Comparison of ENCODE assay signal across 9 mouse cellular contexts in genomic region chr10:22644171-22644570, GRCm38 (mm10). TPM values are rescaled to one million over a fixed set of nuclear protein-coding genes. Genes with fewer than 3 reads are reported as not detected.
DNase-seq lines count a peak whose midpoint lies in the region; ATAC-seq lines count a peak whose summit lies in the region.
"Had no signal": no experiment of that assay in that cellular context is flagged by ENCODE, and none has a peak within 500 bp of the region (broad histone marks: within the 10 kb centered on the region; RNA-seq: fewer than 3 reads in every experiment).

No protein-coding gene starts in this region.

- DNase-seq in heart, postnatal 25 days (ENCODE audit: low spot score): no peak
- no peak for DNase-seq in neural tube, embryonic 10.5 days (ENCODE audit: extremely low spot score, low spot score)
- peak; percentile 52 for DNase-seq in skeletal muscle tissue, adult 2 months (ENCODE audit: low read depth, low spot score)
- DNase-seq in right cerebral cortex, postnatal 36 days (ENCODE audit: low spot score in 2 of 2): no peak
- DNase-seq: liver, embryonic 13.5 days; thymus, postnatal 14 days had no signal

- H3K27ac ChIP-seq in heart, embryonic 11.5 days (ENCODE audit: low read depth, low read length): no peak overlapping the region
- H3K27ac ChIP-seq in neural tube, embryonic 15.5 days (replicated peaks): 0 out of 2 replicates have a peak overlapping the region, but pooled peaks have one; percentile 14
- H3K27ac ChIP-seq in hindbrain, embryonic 16.5 days (ENCODE audit: low read depth, low read length): peak overlapping the region; percentile 51; the same call in 1 of the 2 replicates
- H3K27ac ChIP-seq: liver, embryonic 13.5 days had no signal

- intact Hi-C loops in heart, postnatal 25 days (cut with DNase I): no loop called here

- H3K4me1 ChIP-seq in heart, embryonic 11.5 days (ENCODE audit: control insufficient read depth, insufficient read depth, low read length): no peaks in the 10 kb centered on the region
- no peaks in the 10 kb centered on the region for H3K4me1 ChIP-seq in neural tube, embryonic 15.5 days
- H3K4me1 ChIP-seq in hindbrain, embryonic 16.5 days (ENCODE audit: control insufficient read depth, insufficient read depth, low read depth, low read length): no peaks in the 10 kb centered on the region
- H3K4me1 ChIP-seq: liver, embryonic 13.5 days had no signal

- no peaks in the 10 kb centered on the region for H3K9me3 ChIP-seq in heart, embryonic 11.5 days (replicated peaks; ENCODE audit: control insufficient read depth, low read length)
- H3K9me3 ChIP-seq in neural tube, embryonic 15.5 days (replicated peaks): no peaks in the 10 kb centered on the region
- H3K9me3 ChIP-seq in hindbrain, embryonic 16.5 days (ENCODE audit: control insufficient read depth, low read length): no peaks in the 10 kb centered on the region
- H3K9me3 ChIP-seq: liver, embryonic 13.5 days had no signal

- no peak overlapping the region for H3K9ac ChIP-seq in heart, embryonic 11.5 days (ENCODE audit: low read depth, low read length)
- no peak overlapping the region for H3K9ac ChIP-seq in neural tube, embryonic 15.5 days (replicated peaks)
- H3K9ac ChIP-seq in hindbrain, embryonic 16.5 days (ENCODE audit: low read depth, low read length): no peak overlapping the region

- H3K4me2 ChIP-seq in heart, embryonic 11.5 days: peak overlapping the region; percentile 70; the same call in 1 of the 2 replicates
- no peak overlapping the region for H3K4me2 ChIP-seq in neural tube, embryonic 15.5 days
- no peak overlapping the region; the same call in 1 of the 2 replicates for H3K4me2 ChIP-seq in hindbrain, embryonic 16.5 days (ENCODE audit: low read length)

- WGBS in heart, embryonic 11.5 days (ENCODE audit: insufficient replicate concordance): 80% methylated on average over 9 of the region's 9 CpGs
- 76% methylated on average over 9 of the region's 9 CpGs for WGBS in neural tube, embryonic 15.5 days
- 64% methylated on average over 9 of the region's 9 CpGs for WGBS in hindbrain, embryonic 16.5 days

- no peak overlapping the region for H3K4me3 ChIP-seq in heart, embryonic 11.5 days (ENCODE audit: low read depth, low read length)
- H3K4me3 ChIP-seq in neural tube, embryonic 15.5 days (replicated peaks): no peak overlapping the region
- no peak overlapping the region for H3K4me3 ChIP-seq in hindbrain, embryonic 16.5 days (ENCODE audit: low read length)

- H3K27me3 ChIP-seq in heart, embryonic 11.5 days (ENCODE audit: control insufficient read depth, insufficient read depth, low read length): no peaks in the 10 kb centered on the region
- H3K27me3 ChIP-seq in neural tube, embryonic 15.5 days (replicated peaks): no peaks in the 10 kb centered on the region
- 0 out of 2 replicates have a peak, but pooled peaks cover 3% of the 10 kb centered on the region for H3K27me3 ChIP-seq in hindbrain, embryonic 16.5 days (replicated peaks; ENCODE audit: control insufficient read depth, insufficient read depth, low read length)

- no peak for ATAC-seq in heart, embryonic 11.5 days (replicated peaks; ENCODE audit: insufficient number of reproducible peaks, low FRiP score, low TSS enrichment)
- ATAC-seq in neural tube, embryonic 15.5 days (ENCODE audit: low FRiP score): no peak
- ATAC-seq in hindbrain, embryonic 16.5 days: no peak

- H3K36me3 ChIP-seq in heart, embryonic 11.5 days (ENCODE audit: control insufficient read depth, insufficient read depth, low read length): no peaks in the 10 kb centered on the region
- H3K36me3 ChIP-seq in neural tube, embryonic 15.5 days: no peaks in the 10 kb centered on the region
- no peaks in the 10 kb centered on the region for H3K36me3 ChIP-seq in hindbrain, embryonic 16.5 days (ENCODE audit: control insufficient read depth, insufficient read depth, low read length)
- H3K36me3 ChIP-seq: liver, embryonic 13.5 days had no signal

RNA-seq across cellular contexts. Expression of gene Slc2a12, which starts 0.6 kb away (rescaled TPM):
- polyA plus RNA-seq in heart, embryonic 11.5 days (2014; fragmentation: Nextera tagmentation; extraction: Ambion mirVana): 1.9 and 2.5 TPM in 2 replicates
- 10 to 100 TPM; 17.1 to 20.0 TPM for total RNA-seq in heart, postnatal 25 days (2021)
- 1.1 and 1.4 TPM in 2 replicates for polyA plus RNA-seq in neural tube, embryonic 15.5 days (2015; fragmentation: Nextera tagmentation; extraction: Ambion mirVana)
- 7.2 and 7.6 TPM in 2 replicates for polyA plus RNA-seq in hindbrain, embryonic 16.5 days (2015; fragmentation: Nextera tagmentation; extraction: Ambion mirVana)
